Mouse (Mus musculus) megakaryocyte, embryonic 14.5 days (primary cell): ENCODE measurements around the gene Fam129b. TPM values are rescaled to one million over a fixed set of nuclear protein-coding genes. Genes with fewer than 3 reads are reported as not detected.
"Not testable (repeated sequence)": the region's sequence is repeated elsewhere in the genome, so short reads cannot be mapped to it uniquely, and the experiment has no call there.

ENCODE experiments used
- H3K27me3 ChIP-seq: replicated peaks from 2 replicates; pipeline ENCODE3; 2012; ENCODE audit warnings: inconsistent platforms
- H3K36me3 ChIP-seq: replicated peaks from 2 replicates; pipeline ENCODE3; 2012; ENCODE audit warnings: low read length, inconsistent platforms, mixed read lengths
- H3K4me1 ChIP-seq: 2 replicates; pipeline ENCODE4 v1.6.1; 2012; ENCODE audit warnings: inconsistent platforms
- H3K4me3 ChIP-seq: replicated peaks from 2 replicates; pipeline ENCODE3; 2012; ENCODE audit warnings: moderate library complexity, mild to moderate bottlenecking, inconsistent platforms
- H3K9me3 ChIP-seq: 2 replicates; pipeline ENCODE4 v1.6.1; 2012; ENCODE audit warnings: inconsistent platforms
- FLI1 ChIP-seq: IDR thresholded peaks from 2 replicates; pipeline ENCODE4 v1.6.1; 2012; ENCODE audit warnings: low read length, inconsistent platforms, mixed read lengths
- GATA1 ChIP-seq: IDR thresholded peaks from 3 replicates; pipeline ENCODE4 v1.6.1; 2012; ENCODE audit warnings: mixed read lengths, low read length, inconsistent platforms, borderline replicate concordance
- polyA plus RNA-seq: library from polyadenylated mRNA; stranded (reverse); fragments of >175 nt; gene quantifications from 2 replicates; pipeline ENCODE4 v1.2.3, GENCODE M21; 2012; ENCODE audit warnings: low replicate concordance; ENCODE audit not compliant: insufficient read depth

The Fam129b gene
- polyA plus RNA-seq, 1 experiment = 19.5 TPM

GRCm38 (mm10) chr2:32846101-32846804 is 29.7 kb upstream of the Fam129b start:
- 0 out of 2 replicates have a peak, but pooled peaks cover 3% of the 10 kb centered on the region for H3K9me3 ChIP-seq
- H3K36me3 ChIP-seq = no peaks in the 10 kb centered on the region
- H3K27me3 ChIP-seq = peaks cover 25% of the 10 kb centered on the region
- TF ChIP-seq GATA1 = no peak
- TF ChIP-seq FLI1 = no peak
- peak overlapping the region; percentile 97 for H3K4me3 ChIP-seq
- peaks cover 23% of the 10 kb centered on the region for H3K4me1 ChIP-seq

GRCm38 (mm10) chr2:32846805-32847467 is 29.0 kb upstream of the Fam129b start, which contains the start of gene Stxbp1:
Stxbp1 (minus strand) TSS chr2:32847245.
- TF ChIP-seq FLI1 (no peak), GATA1 (no peak)
- Histone ChIP-seq H3K4me1 (peaks cover 22% of the 10 kb centered on the region), H3K27me3 (peaks cover 32% of the 10 kb centered on the region), H3K36me3 (no peaks in the 10 kb centered on the region), H3K4me3 (peak within 1 kb of the TSS; percentile 97), H3K9me3 (0 out of 2 replicates have a peak, but pooled peaks cover 3% of the 10 kb centered on the region)

- TF ChIP-seq GATA1 = no peak
- no peak for TF ChIP-seq FLI1
Measured at GRCm38 (mm10) chr2:32847468-32847821, 28.5 kb upstream of the Fam129b start.

GRCm38 (mm10) chr2:32852156-32852555 is 23.8 kb upstream of the Fam129b start:
- H3K27me3 ChIP-seq = peaks cover 35% of the 10 kb centered on the region
- peak overlapping the region; percentile 28 for H3K4me3 ChIP-seq
- no peak for TF ChIP-seq FLI1
- no peak for TF ChIP-seq GATA1
- H3K36me3 ChIP-seq = no peaks in the 10 kb centered on the region
- H3K4me1 ChIP-seq = peaks cover 27% of the 10 kb centered on the region
- H3K9me3 ChIP-seq = 0 out of 2 replicates have a peak, but pooled peaks cover 3% of the 10 kb centered on the region

More at GRCm38 (mm10) chr2:32847468-32847821, 28.5 kb upstream of the Fam129b start:
- H3K4me1 ChIP-seq = peaks cover 27% of the 10 kb centered on the region
- H3K27me3 ChIP-seq = peaks cover 37% of the 10 kb centered on the region
- 0 out of 2 replicates have a peak, but pooled peaks cover 3% of the 10 kb centered on the region for H3K9me3 ChIP-seq
- peak overlapping the region; percentile 97 for H3K4me3 ChIP-seq
- no peaks in the 10 kb centered on the region for H3K36me3 ChIP-seq

GRCm38 (mm10) chr2:32853716-32854115 is 22.2 kb upstream of the Fam129b start:
- Histone ChIP-seq H3K27me3 (peaks cover 35% of the 10 kb centered on the region), H3K4me1 (peaks cover 28% of the 10 kb centered on the region)
- not testable (repeated sequence) for H3K9me3 ChIP-seq, H3K4me3 ChIP-seq, H3K36me3 ChIP-seq

- TF ChIP-seq GATA1 (no peak), FLI1 (no peak)
- Histone ChIP-seq H3K27me3 (peaks cover 37% of the 10 kb centered on the region), H3K9me3 (0 out of 2 replicates have a peak, but pooled peaks cover 3% of the 10 kb centered on the region), H3K4me1 (peaks cover 32% of the 10 kb centered on the region), H3K36me3 (no peaks in the 10 kb centered on the region), H3K4me3 (no peak overlapping the region)
Measured at GRCm38 (mm10) chr2:32854206-32854605, 21.7 kb upstream of the Fam129b start.

- Histone ChIP-seq H3K36me3 (no peaks in the 10 kb centered on the region), H3K9me3 (no peaks in the 10 kb centered on the region), H3K4me3 (no peak overlapping the region), H3K4me1 (peaks cover 34% of the 10 kb centered on the region), H3K27me3 (peaks cover 42% of the 10 kb centered on the region)
- no peak for TF ChIP-seq GATA1
- TF ChIP-seq FLI1 = no peak
Measured at GRCm38 (mm10) chr2:32855046-32855785, 20.7 kb upstream of the Fam129b start.

GRCm38 (mm10) chr2:32855790-32856465 is 20.0 kb upstream of the Fam129b start:
- no peak for TF ChIP-seq GATA1
- TF ChIP-seq FLI1 = no peak
- Histone ChIP-seq H3K4me3 (no peak overlapping the region), H3K27me3 (peaks cover 40% of the 10 kb centered on the region), H3K4me1 (peaks cover 34% of the 10 kb centered on the region), H3K9me3 (no peaks in the 10 kb centered on the region), H3K36me3 (no peaks in the 10 kb centered on the region)

GRCm38 (mm10) chr2:32857584-32857983 is 18.3 kb upstream of the Fam129b start:
- peaks cover 26% of the 10 kb centered on the region for H3K4me1 ChIP-seq
- H3K9me3 ChIP-seq = no peaks in the 10 kb centered on the region
- TF ChIP-seq GATA1 (no peak), FLI1 (no peak)
- peaks cover 32% of the 10 kb centered on the region for H3K27me3 ChIP-seq
- H3K4me3 ChIP-seq = no peak overlapping the region
- no peaks in the 10 kb centered on the region for H3K36me3 ChIP-seq
